Mouse (Mus musculus) heart, embryonic 15.5 days (tissue): ENCODE data around the gene Tmem185a. TPM values are rescaled to one million over a fixed set of nuclear protein-coding genes. Genes with fewer than 3 reads are reported as not detected.
"Not testable (repeated sequence)": the region's sequence is repeated elsewhere in the genome, so short reads cannot be mapped to it uniquely, and the experiment has no call there.

ENCODE experiments used
- ATAC-seq: fragments of 200-750 bp; cut with Nextera tagmentation; replicated peaks from 2 replicates; pipeline ENCODE4 v1.8.0; 2017; ENCODE audit warnings: low read depth, moderate TSS enrichment; ENCODE audit not compliant: insufficient number of reproducible peaks, insufficient read depth, low FRiP score
- H3K27ac ChIP-seq: fragments of 300-500 bp; sonication (generic); 2 replicates; pipeline ENCODE4 v1.5.1; 2015; ENCODE audit warnings: mild to moderate bottlenecking, inconsistent platforms
- H3K27me3 ChIP-seq: fragments of 300-500 bp; sonication (generic); 2 replicates; pipeline ENCODE4 v1.6.1; 2015; ENCODE audit warnings: inconsistent platforms
- H3K36me3 ChIP-seq: fragments of 300-500 bp; sonication (generic); 2 replicates; pipeline ENCODE4 v1.6.1; 2015; ENCODE audit warnings: mild to moderate bottlenecking, inconsistent platforms
- H3K4me1 ChIP-seq: fragments of 300-500 bp; sonication (generic); replicated peaks from 2 replicates; pipeline ENCODE4 v1.6.1; 2015; ENCODE audit warnings: inconsistent platforms
- H3K4me2 ChIP-seq: fragments of 300-500 bp; sonication (generic); 2 replicates; pipeline ENCODE4 v1.6.1; 2015; ENCODE audit warnings: inconsistent platforms, mild to moderate bottlenecking, moderate library complexity
- H3K4me3 ChIP-seq: fragments of 300-500 bp; sonication (generic); 2 replicates; pipeline ENCODE4 v1.5.1; 2015; ENCODE audit warnings: mild to moderate bottlenecking, inconsistent platforms
- H3K9ac ChIP-seq: fragments of 300-500 bp; sonication (generic); 2 replicates; pipeline ENCODE4 v1.6.1; 2015; ENCODE audit warnings: mild to moderate bottlenecking, inconsistent platforms
- H3K9me3 ChIP-seq: fragments of 300-500 bp; sonication (generic); replicated peaks from 2 replicates; pipeline ENCODE4 v1.6.1; 2016; ENCODE audit warnings: inconsistent platforms
- WGBS: fragments of 180-500 bp; shearing (Covaris S2); methylation state at CpG from one replicate; pipeline ENCODE4 v1.1.7; 2015; ENCODE audit warnings: mixed read lengths; 5-methylcytosine and 5-hydroxymethylcytosine counted together
- polyA plus RNA-seq: library from polyadenylated mRNA; unstranded; fragments of >200 nt; fragmentation: Nextera tagmentation; extraction: Ambion mirVana; gene quantifications from 2 replicates; pipeline ENCODE4 v1.2.1, GENCODE M21; 2015

The Tmem185a gene
- 30.8 and 34.0 TPM in 2 replicates for polyA plus RNA-seq

- H3K36me3 ChIP-seq = no peaks in the 10 kb centered on the region
- no peaks in the 10 kb centered on the region for H3K9me3 ChIP-seq
- H3K27me3 ChIP-seq = no peaks in the 10 kb centered on the region
- 11% methylated on average over 42 of the region's 42 CpGs for WGBS
- H3K27ac ChIP-seq = peak within 1 kb of the TSS; percentile 83
- H3K9ac ChIP-seq = peak within 1 kb of the TSS; percentile 58
- H3K4me1 ChIP-seq = peaks cover 6% of the 10 kb centered on the region
- ATAC-seq = peak; percentile 77
- H3K4me2 ChIP-seq = peak within 1 kb of the TSS; percentile 67
- H3K4me3 ChIP-seq = peak within 1 kb of the TSS; percentile 69
These were observed at the start of gene Tmem185a for GRCm38 (mm10) chrX:70476792-70477776. Gene Tmem185a (minus strand): TSS chrX:70477180.

DNA sequence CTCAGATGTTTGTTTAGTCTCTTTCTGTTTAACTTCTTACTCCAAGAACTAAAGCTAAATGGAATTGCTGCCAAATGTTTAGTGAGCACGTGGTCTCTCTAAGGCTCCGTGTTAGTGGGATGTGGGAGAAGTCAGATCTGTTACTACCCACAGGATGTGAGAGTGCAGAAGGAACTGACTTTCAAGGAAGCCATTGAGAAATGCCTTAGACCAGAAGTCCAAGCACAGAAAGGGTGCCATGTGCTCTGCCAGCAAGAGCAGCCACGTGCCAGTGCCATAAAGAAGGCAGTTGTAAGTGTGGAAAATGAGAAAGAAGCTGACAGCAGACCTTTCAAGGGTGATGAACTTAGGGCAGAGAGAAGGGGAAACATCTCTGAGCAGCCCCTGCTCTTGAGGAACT is 37.4 kb upstream of the Tmem185a start:
- not testable (repeated sequence) for H3K27me3 ChIP-seq, H3K9me3 ChIP-seq, H3K4me1 ChIP-seq, H3K4me2 ChIP-seq, H3K4me3 ChIP-seq, ATAC-seq, H3K36me3 ChIP-seq, H3K27ac ChIP-seq, H3K9ac ChIP-seq
- WGBS = 70% methylated on average over 3 of the region's 3 CpGs

GRCm38 (mm10) chrX:70487328-70487727 is 10.3 kb upstream of the Tmem185a start:
- not testable (repeated sequence) for H3K36me3 ChIP-seq, H3K4me3 ChIP-seq, H3K4me1 ChIP-seq, H3K9ac ChIP-seq, ATAC-seq, H3K27me3 ChIP-seq, H3K27ac ChIP-seq, H3K4me2 ChIP-seq, H3K9me3 ChIP-seq
- WGBS = no CpG with 5 or more reads among the region's 1 CpGs

DNA sequence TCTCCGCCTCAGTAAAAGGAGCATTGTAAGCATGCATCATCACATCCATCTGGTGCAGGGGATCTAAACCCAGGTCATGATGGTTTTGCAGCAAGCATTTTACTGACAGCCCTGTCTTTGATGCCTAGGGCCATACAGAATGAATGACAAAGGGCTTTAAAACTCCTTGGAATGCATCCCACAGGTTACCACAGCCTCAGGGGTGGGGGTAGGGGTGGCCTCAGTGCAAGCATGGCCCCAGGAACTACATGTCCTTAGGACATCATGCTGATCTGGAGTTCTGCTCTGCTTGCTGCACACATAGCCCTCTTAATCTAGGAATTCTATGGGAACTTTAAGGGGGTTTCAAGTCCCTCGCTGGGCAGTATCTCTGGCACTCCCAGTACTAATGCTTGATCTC is 5.2 kb upstream of the Tmem185a start:
- no peak overlapping the region for H3K9ac ChIP-seq
- ATAC-seq = no peak
- 0 out of 2 replicates have a peak, but pooled peaks cover 2% of the 10 kb centered on the region for H3K4me1 ChIP-seq
- H3K27me3 ChIP-seq = no peaks in the 10 kb centered on the region
- 67% methylated on average over 2 of the region's 2 CpGs for WGBS
- H3K9me3 ChIP-seq = no peaks in the 10 kb centered on the region
- no peak overlapping the region for H3K4me2 ChIP-seq
- no peaks in the 10 kb centered on the region for H3K36me3 ChIP-seq
- H3K27ac ChIP-seq = no peak overlapping the region
- no peak overlapping the region for H3K4me3 ChIP-seq

DNA sequence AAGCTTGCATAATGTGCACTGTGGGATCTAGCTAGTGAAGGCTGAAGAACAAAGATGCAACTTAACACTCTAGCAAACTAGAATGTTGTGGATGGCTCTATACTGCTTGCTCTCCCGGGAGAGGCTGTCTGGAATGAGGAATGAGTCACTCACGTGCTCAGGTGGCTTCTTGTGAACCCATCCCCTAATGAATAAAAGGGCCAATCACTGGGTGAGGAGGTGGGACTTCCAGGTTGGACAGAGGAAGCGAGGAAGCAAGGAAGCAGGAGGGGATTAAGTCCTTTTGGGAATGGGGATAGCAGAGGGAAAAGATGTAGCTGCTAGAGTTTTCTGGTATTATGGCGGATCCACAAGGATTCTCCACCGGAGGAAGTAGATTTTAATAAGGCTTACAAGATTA is 1.7 kb upstream of the Tmem185a start:
- peaks cover 6% of the 10 kb centered on the region for H3K4me1 ChIP-seq
- no peak overlapping the region for H3K9ac ChIP-seq
- no peak overlapping the region for H3K4me3 ChIP-seq
- H3K4me2 ChIP-seq = no peak overlapping the region
- H3K36me3 ChIP-seq = no peaks in the 10 kb centered on the region
- no peaks in the 10 kb centered on the region for H3K27me3 ChIP-seq
- WGBS = 54% methylated on average over 5 of the region's 5 CpGs
- ATAC-seq = no peak
- no peaks in the 10 kb centered on the region for H3K9me3 ChIP-seq
- H3K27ac ChIP-seq = no peak overlapping the region

DNA sequence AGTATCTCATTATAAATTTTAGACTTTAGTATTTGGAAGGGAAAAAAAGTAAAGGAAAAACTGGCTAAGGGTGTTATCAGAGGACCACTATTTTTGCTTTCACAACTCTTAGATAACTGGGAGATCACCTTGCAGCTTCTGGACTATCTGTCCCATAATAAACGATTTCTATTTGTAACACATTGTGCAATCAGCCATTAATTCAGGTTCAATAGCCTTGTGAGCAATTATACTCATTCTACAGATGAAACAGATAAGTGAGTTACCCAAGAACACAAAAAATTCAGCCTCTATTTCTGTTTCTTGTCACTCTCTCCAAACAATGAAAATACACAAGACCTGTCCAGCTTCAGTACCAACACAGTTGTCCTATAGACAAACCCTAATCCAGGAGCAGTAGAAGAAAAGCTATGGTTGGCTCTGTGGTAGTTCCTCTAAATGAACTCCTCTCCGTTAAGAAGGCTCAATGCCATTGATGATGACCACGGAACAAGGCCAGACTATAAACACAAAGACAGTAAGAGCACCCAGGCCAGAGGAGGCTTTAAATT is 1.7 kb downstream of the Tmem185a start:
- Histone ChIP-seq H3K4me1 (peaks cover 6% of the 10 kb centered on the region), H3K9ac (no peak overlapping the region), H3K27me3 (no peaks in the 10 kb centered on the region), H3K27ac (no peak overlapping the region), H3K36me3 (no peaks in the 10 kb centered on the region), H3K4me2 (peak overlapping the region; percentile 67), H3K9me3 (no peaks in the 10 kb centered on the region), H3K4me3 (no peak overlapping the region)
- ATAC-seq = no peak
- WGBS = 70% methylated on average over 3 of the region's 3 CpGs

- no peak overlapping the region for H3K4me2 ChIP-seq
- ATAC-seq = no peak
- no peak overlapping the region for H3K4me3 ChIP-seq
- no peaks in the 10 kb centered on the region for H3K36me3 ChIP-seq
- no peak overlapping the region for H3K9ac ChIP-seq
- no peaks in the 10 kb centered on the region for H3K9me3 ChIP-seq
- H3K27ac ChIP-seq = no peak overlapping the region
- H3K4me1 ChIP-seq = no peaks in the 10 kb centered on the region
- 63% methylated on average over 1 of the region's 1 CpGs for WGBS
- H3K27me3 ChIP-seq = no peaks in the 10 kb centered on the region
These were observed 10.1 kb downstream of the Tmem185a start for GRCm38 (mm10) chrX:70466897-70467296.

- no peak overlapping the region for H3K9ac ChIP-seq
- no peak overlapping the region for H3K4me3 ChIP-seq
- 86% methylated on average over 2 of the region's 2 CpGs for WGBS
- H3K27ac ChIP-seq = no peak overlapping the region
- no peaks in the 10 kb centered on the region for H3K36me3 ChIP-seq
- no peak for ATAC-seq
- H3K27me3 ChIP-seq = no peaks in the 10 kb centered on the region
- no peak overlapping the region for H3K4me2 ChIP-seq
- no peaks in the 10 kb centered on the region for H3K4me1 ChIP-seq
- no peaks in the 10 kb centered on the region for H3K9me3 ChIP-seq
These were observed 11.5 kb downstream of the Tmem185a start for GRCm38 (mm10) chrX:70465489-70465888.

DNA sequence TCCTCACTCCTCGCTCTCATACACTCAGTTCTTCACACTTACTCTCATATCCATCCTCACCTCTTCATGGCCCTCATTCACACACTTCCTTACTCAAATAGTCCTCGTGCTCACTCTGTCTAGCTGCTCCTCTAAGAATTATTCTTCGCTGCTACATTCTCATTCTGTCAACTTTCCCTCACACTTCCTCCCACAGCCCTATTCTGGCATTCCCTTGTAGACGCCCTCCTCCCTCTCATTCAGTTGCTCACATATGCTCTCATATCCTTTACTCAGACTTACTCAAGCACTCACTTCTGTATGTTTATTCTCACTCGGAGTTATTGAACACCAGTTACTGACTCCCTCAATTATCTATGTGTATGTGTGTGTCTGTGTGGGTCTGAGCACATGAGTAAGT is 13.4 kb downstream of the Tmem185a start:
- H3K4me3 ChIP-seq = no peak overlapping the region
- no peak overlapping the region for H3K4me2 ChIP-seq
- H3K9me3 ChIP-seq = no peaks in the 10 kb centered on the region
- no peak overlapping the region for H3K27ac ChIP-seq
- no peak for ATAC-seq
- H3K9ac ChIP-seq = no peak overlapping the region
- 77% methylated on average over 5 of the region's 5 CpGs for WGBS
- H3K27me3 ChIP-seq = no peaks in the 10 kb centered on the region
- H3K4me1 ChIP-seq = no peaks in the 10 kb centered on the region
- H3K36me3 ChIP-seq = no peaks in the 10 kb centered on the region

DNA sequence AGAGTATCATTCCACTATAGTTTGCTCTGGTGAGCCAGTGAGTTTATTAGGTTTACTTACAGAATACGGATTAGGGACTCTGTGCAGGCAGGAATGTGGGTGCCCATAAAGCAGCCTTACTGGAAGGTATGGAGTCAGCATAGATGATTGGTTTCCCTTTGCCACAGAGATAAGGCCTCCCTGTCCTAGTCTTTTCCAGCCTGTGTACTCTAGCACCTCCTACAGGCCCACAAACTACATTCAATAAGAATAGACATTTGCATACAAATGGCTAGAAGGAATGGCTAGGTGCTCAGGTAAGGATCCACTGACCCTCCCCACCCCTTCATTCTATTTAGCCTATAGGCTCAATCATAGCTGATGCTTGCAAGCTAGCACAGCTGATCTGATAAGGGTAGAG is 24.6 kb downstream of the Tmem185a start:
- H3K27me3 ChIP-seq, ATAC-seq: not testable (repeated sequence)
- no CpG with 5 or more reads among the region's 1 CpGs for WGBS

DNA sequence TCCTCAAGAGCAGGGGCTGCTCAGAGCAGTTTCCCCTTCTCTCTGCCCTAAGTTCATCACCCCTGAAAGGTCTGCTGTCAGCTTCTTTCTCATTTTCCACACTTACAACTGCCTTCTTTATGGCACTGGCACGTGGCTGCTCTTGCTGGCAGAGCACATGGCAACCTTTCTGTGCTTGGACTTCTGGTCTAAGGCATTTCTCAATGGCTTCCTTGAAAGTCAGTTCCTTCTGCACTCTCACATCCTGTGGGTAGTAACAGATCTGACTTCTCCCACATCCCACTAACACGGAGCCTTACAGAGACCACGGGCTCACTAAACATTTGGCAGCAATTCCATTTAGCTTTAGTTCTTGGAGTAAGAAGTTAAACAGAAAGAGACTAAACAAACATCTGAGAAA is 51.5 kb downstream of the Tmem185a start:
- not testable (repeated sequence) for H3K4me3 ChIP-seq, H3K4me1 ChIP-seq, H3K27ac ChIP-seq, H3K36me3 ChIP-seq, H3K4me2 ChIP-seq, H3K9me3 ChIP-seq, H3K27me3 ChIP-seq, H3K9ac ChIP-seq, ATAC-seq
- 66% methylated on average over 3 of the region's 3 CpGs for WGBS

More for the DNA sequence above, 24.6 kb downstream of the Tmem185a start:
- H3K4me2 ChIP-seq, H3K27ac ChIP-seq, H3K9me3 ChIP-seq, H3K4me1 ChIP-seq, H3K4me3 ChIP-seq, H3K36me3 ChIP-seq, H3K9ac ChIP-seq: not testable (repeated sequence)
